In the genomic region with DNA sequence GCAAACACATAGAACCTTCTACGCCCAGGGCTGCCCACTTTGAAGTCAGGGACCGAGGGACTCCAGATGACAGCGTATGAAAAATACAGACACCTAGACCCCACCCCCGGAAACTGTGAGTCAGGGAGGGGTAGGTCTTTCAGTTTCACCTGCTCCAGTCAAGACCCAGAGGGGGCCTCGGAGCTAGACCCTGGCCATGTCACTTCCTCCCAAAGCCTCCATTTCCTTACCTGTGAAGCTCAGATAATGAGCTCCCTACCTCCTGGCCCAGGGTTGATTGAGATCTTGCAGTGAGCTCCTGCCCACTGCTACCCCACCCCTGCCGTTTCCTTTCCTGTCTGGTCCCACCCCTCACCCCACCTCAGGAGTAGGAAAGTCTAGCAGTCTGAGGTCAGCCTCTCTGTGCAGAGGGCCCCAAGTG, we compare ENCODE assay signal across 11 mouse cellular contexts. TPM values are rescaled to one million over a fixed set of nuclear protein-coding genes. Genes with fewer than 3 reads are reported as not detected.
DNase-seq lines count a peak whose midpoint lies in the region; ATAC-seq and TF ChIP-seq lines count a peak whose summit lies in the region.
"Had no signal": no experiment of that assay in that cellular context is flagged by ENCODE, and none has a peak within 500 bp of the region (broad histone marks: within the 10 kb centered on the region; RNA-seq: fewer than 3 reads in every experiment).

No protein-coding gene starts in this region.

- H3K4me1 ChIP-seq in ES-E14 (ENCODE audit: control insufficient read depth in 2 of 2, insufficient read depth in 2 of 2, low read length in 2 of 2, poor library complexity in 1 of 2), result peaks cover 7 to 25% of the 10 kb centered on the region in 2 experiments
- H3K4me1 ChIP-seq in limb, embryonic 13.5 days, result peaks cover 26% of the 10 kb centered on the region
- H3K4me1 ChIP-seq in forebrain, embryonic 12.5 days, result peaks cover 14% of the 10 kb centered on the region

- H3K27me3 ChIP-seq in limb, embryonic 13.5 days, result no peaks in the 10 kb centered on the region
- peaks cover 18% of the 10 kb centered on the region; the same call in 1 of the 2 replicates for H3K27me3 ChIP-seq in forebrain, embryonic 12.5 days
- H3K27me3 ChIP-seq: intestine, embryonic 15.5 days; midbrain, embryonic 13.5 days had no signal

- H3K9me3 ChIP-seq in ES-E14 (ENCODE audit: control insufficient read depth, insufficient read depth, low read depth, low read length), result no peaks in the 10 kb centered on the region
- H3K9me3 ChIP-seq in limb, embryonic 13.5 days, result no peaks in the 10 kb centered on the region
- H3K9me3 ChIP-seq in forebrain, embryonic 12.5 days, result no peaks in the 10 kb centered on the region
- H3K9me3 ChIP-seq: intestine, embryonic 15.5 days; midbrain, embryonic 13.5 days had no signal

- H3K36me3 ChIP-seq in ES-E14 (ENCODE audit: control insufficient read depth, insufficient read depth, low read length, poor library complexity, severe bottlenecking), result no peaks in the 10 kb centered on the region
- no peaks in the 10 kb centered on the region for H3K36me3 ChIP-seq in limb, embryonic 13.5 days
- no peaks in the 10 kb centered on the region for H3K36me3 ChIP-seq in forebrain, embryonic 12.5 days (replicated peaks)
- H3K36me3 ChIP-seq: intestine, embryonic 15.5 days; midbrain, embryonic 13.5 days had no signal

- no peak overlapping the region for H3K4me3 ChIP-seq in ES-E14 (ENCODE audit: insufficient read depth in 1 of 2, low read depth in 1 of 2, low read length in 2 of 2, poor library complexity in 1 of 2, severe bottlenecking in 1 of 2)
- no peak overlapping the region for H3K4me3 ChIP-seq in limb, embryonic 13.5 days
- no peak overlapping the region for H3K4me3 ChIP-seq in forebrain, embryonic 12.5 days (replicated peaks)
- H3K4me3 ChIP-seq: intestine, embryonic 15.5 days; midbrain, embryonic 13.5 days had no signal

- in situ Hi-C loops in ES-E14 (cut with MboI; ENCODE audit: low sequenced_read_pairs in 2 of 2, unreplicated experiment in 2 of 2), result no loop called here

- peak overlapping the region; percentile 48; the same call in 1 of the 2 replicates for H3K27ac ChIP-seq in ES-E14 (ENCODE audit: insufficient read depth, low read depth, low read length, poor library complexity, severe bottlenecking)
- H3K27ac ChIP-seq in limb, embryonic 13.5 days, result peak overlapping the region; percentile 15; the same call in 1 of the 2 replicates
- no peak overlapping the region for H3K27ac ChIP-seq in forebrain, embryonic 12.5 days
- H3K27ac ChIP-seq: intestine, embryonic 15.5 days; midbrain, embryonic 13.5 days had no signal

- intact Hi-C loops in left cerebral cortex, postnatal 10 days (cut with DNase I), result no loop called here

- no peak for ATAC-seq in limb, embryonic 13.5 days (ENCODE audit: low FRiP score, low read depth)
- no peak for ATAC-seq in forebrain, embryonic 12.5 days (ENCODE audit: low FRiP score)
- ATAC-seq: intestine, embryonic 15.5 days; midbrain, embryonic 13.5 days had no signal

- H3K9ac ChIP-seq in ES-E14 (ENCODE audit: insufficient read depth, low read depth, low read length, poor library complexity, severe bottlenecking), result peak overlapping the region; percentile 9; the same call in 1 of the 2 replicates
- no peak overlapping the region for H3K9ac ChIP-seq in limb, embryonic 13.5 days
- H3K9ac ChIP-seq in forebrain, embryonic 12.5 days, result no peak overlapping the region
- H3K9ac ChIP-seq: intestine, embryonic 15.5 days; midbrain, embryonic 13.5 days had no signal

- WGBS in limb, embryonic 13.5 days, result 65% methylated on average over 6 of the region's 6 CpGs
- WGBS in forebrain, embryonic 12.5 days, result 86% methylated on average over 6 of the region's 6 CpGs

- peak; percentile 96 for DNase-seq in CD4-positive helper T cell, adult 2 months (ENCODE audit: low read depth, low spot score)
- no peak for DNase-seq in ES-E14 (ENCODE audit: low read depth, low spot score)
- DNase-seq in spleen, adult 18-20 months, result peak; percentile 59 to 62
- no peak for DNase-seq in layer of hippocampus, adult 9-10 months (ENCODE audit: low spot score)
- DNase-seq in left cerebral cortex, postnatal 10 days (ENCODE audit: extremely low spot score in 1 of 2, low spot score in 2 of 2), result no peak
- no peak for DNase-seq in gastrocnemius, postnatal 25 days
- DNase-seq: cerebellum, adult 2 months had no signal

- no peak overlapping the region for H3K4me2 ChIP-seq in limb, embryonic 13.5 days (replicated peaks)
- H3K4me2 ChIP-seq in forebrain, embryonic 12.5 days, result no peak overlapping the region
- H3K4me2 ChIP-seq: intestine, embryonic 15.5 days; midbrain, embryonic 13.5 days had no signal

TF ChIP-seq in ES-E14, 5 proteins besides CTCF, POLR2A, EP300 and RAD21:
- TF ChIP-seq ZNF384 (IDR thresholded peaks at IDR 0.05; ENCODE audit: low read depth, low read length), result no peak
- TF ChIP-seq HCFC1 (IDR thresholded peaks at IDR 0.05; ENCODE audit: borderline replicate concordance, insufficient read depth, low read length), result no peak
- TF ChIP-seq ZC3H11A (IDR thresholded peaks at IDR 0.05; ENCODE audit: borderline replicate concordance, low read depth, low read length), result no peak
- no peak for TF ChIP-seq MAFK (IDR thresholded peaks at IDR 0.05; ENCODE audit: insufficient read depth, low read depth, low read length)
- TF ChIP-seq CHD2 (IDR thresholded peaks at IDR 0.05; ENCODE audit: low read depth, low read length), result no peak

RNA-seq across cellular contexts. Expression of a gene that starts 4.4 kb away (rescaled TPM):
- total RNA-seq in ES-E14 (2012; rRNA removed), result 17.6 and 20.8 TPM in 2 replicates
- polyA plus RNA-seq in limb, embryonic 13.5 days (2015; fragmentation: Nextera tagmentation; extraction: Ambion mirVana), result 10.8 and 12.1 TPM in 2 replicates
- polyA plus RNA-seq in forebrain, embryonic 12.5 days (2016; fragmentation: Nextera tagmentation; extraction: Ambion mirVana), result 2.8 and 4.4 TPM in 2 replicates
- total RNA-seq in left cerebral cortex, postnatal 10 days (2021), result 1 to 10 TPM; 4.9 to 5.4 TPM
- total RNA-seq in gastrocnemius, postnatal 25 days (2021), result 1 to 10 TPM in 1 of 2 experiments, under 1 TPM in 1; 0.97 to 1.9 TPM

RNA-seq across cellular contexts. Expression of a gene that starts 20.6 kb away (rescaled TPM):
- total RNA-seq in ES-E14 (2012; rRNA removed), result 6.7 and 10.7 TPM in 2 replicates
- polyA plus RNA-seq in limb, embryonic 13.5 days (2015; fragmentation: Nextera tagmentation; extraction: Ambion mirVana), result 3.0 and 3.4 TPM in 2 replicates
- 1.4 and 1.6 TPM in 2 replicates for polyA plus RNA-seq in forebrain, embryonic 12.5 days (2016; fragmentation: Nextera tagmentation; extraction: Ambion mirVana)
- total RNA-seq in left cerebral cortex, postnatal 10 days (2021), result 10 to 100 TPM; 19.4 to 23.8 TPM
- total RNA-seq in gastrocnemius, postnatal 25 days (2021), result 10 to 100 TPM; 29.1 to 30.2 TPM

RNA-seq across cellular contexts. Expression of a gene that starts 35.0 kb away (rescaled TPM):
- total RNA-seq in ES-E14 (2012; rRNA removed), result 11.4 and 16.8 TPM in 2 replicates
- 42.2 and 43.6 TPM in 2 replicates for polyA plus RNA-seq in limb, embryonic 13.5 days (2015; fragmentation: Nextera tagmentation; extraction: Ambion mirVana)
- 43.6 and 44.7 TPM in 2 replicates for polyA plus RNA-seq in forebrain, embryonic 12.5 days (2016; fragmentation: Nextera tagmentation; extraction: Ambion mirVana)
- 10 to 100 TPM; 87.3 to 95.6 TPM for total RNA-seq in left cerebral cortex, postnatal 10 days (2021)
- total RNA-seq in gastrocnemius, postnatal 25 days (2021), result 10 to 100 TPM; 11.4 to 11.6 TPM

Comparison
In these comparisons a context has a peak if more than half of its experiments do, and no peak if none do; other contexts are left out.
1. DNase-seq: peak in CD4-positive helper T cell, adult 2 months (single experiment) and spleen, adult 18-20 months (2 of 2); none in ES-E14 (single experiment), layer of hippocampus, adult 9-10 months (single experiment), left cerebral cortex, postnatal 10 days (0 of 2) and gastrocnemius, postnatal 25 days (single experiment).